Comparison of ENCODE assay signal across 9 mouse cellular contexts in genomic region chr12:8923603-8924002, GRCm38 (mm10). TPM values are rescaled to one million over a fixed set of nuclear protein-coding genes. Genes with fewer than 3 reads are reported as not detected.
DNase-seq lines count a peak whose midpoint lies in the region; ATAC-seq and TF ChIP-seq lines count a peak whose summit lies in the region.
"Had no signal": no experiment of that assay in that cellular context is flagged by ENCODE, and none has a peak within 500 bp of the region (broad histone marks: within the 10 kb centered on the region; RNA-seq: fewer than 3 reads in every experiment).

No protein-coding gene starts in this region.

- TF ChIP-seq CTCF in cerebellum, adult 2 months (IDR thresholded peaks at IDR 0.05; ENCODE audit: borderline replicate concordance, insufficient read depth, low read depth, low read length) = no peak
- no peak for TF ChIP-seq CTCF in testis, adult 2 months (IDR thresholded peaks at IDR 0.05; ENCODE audit: control insufficient read depth, insufficient read depth, insufficient replicate concordance, low read depth, low read length)
- TF ChIP-seq CTCF in stomach, postnatal 0 days (IDR thresholded peaks at IDR 0.05; ENCODE audit: low read depth) = peak; percentile 53

- no peak for TF ChIP-seq POLR2A in cerebellum, adult 2 months (IDR thresholded peaks at IDR 0.05; ENCODE audit: borderline replicate concordance, insufficient read depth, low read length)
- TF ChIP-seq POLR2A in testis, adult 2 months (IDR thresholded peaks at IDR 0.05; ENCODE audit: control insufficient read depth, low read depth, low read length) = no peak
- no peak for TF ChIP-seq POLR2A in limb, embryonic 14.5 days (IDR thresholded peaks at IDR 0.05; ENCODE audit: borderline replicate concordance, extremely low read depth, insufficient read depth, insufficient read length)

- H3K36me3 ChIP-seq in testis, adult 2 months (ENCODE audit: control insufficient read depth, insufficient read depth, low read length) = no peaks in the 10 kb centered on the region; the same call in 1 of the 2 replicates
- H3K36me3 ChIP-seq in limb, embryonic 14.5 days (ENCODE audit: control insufficient read depth, insufficient read depth, low read length) = peaks cover 18% of the 10 kb centered on the region; the same call in 1 of the 2 replicates
- no peaks in the 10 kb centered on the region for H3K36me3 ChIP-seq in stomach, postnatal 0 days (ENCODE audit: control insufficient read depth, insufficient read depth, low read length)

- 30% methylated on average over 2 of the region's 2 CpGs for WGBS in cerebellum, adult 2 months
- 61% methylated on average over 2 of the region's 2 CpGs for WGBS in limb, embryonic 14.5 days
- 27% methylated on average over 2 of the region's 2 CpGs for WGBS in stomach, postnatal 0 days

- no peak for ATAC-seq in limb, embryonic 14.5 days (ENCODE audit: low FRiP score, low read depth)
- ATAC-seq in stomach, postnatal 0 days (ENCODE audit: low FRiP score, low TSS enrichment) = no peak

- no peak for DNase-seq in cerebellum, adult 2 months
- DNase-seq in cerebellum, postnatal 14 days = no peak
- no peak for DNase-seq in testis, postnatal 10 days (ENCODE audit: low spot score)
- no peak for DNase-seq in limb, embryonic 14.5 days (ENCODE audit: low spot score)
- no peak for DNase-seq in stomach, postnatal 0 days (ENCODE audit: low spot score)
- DNase-seq in spleen, postnatal 36 days (ENCODE audit: low spot score in 2 of 2) = no peak
- DNase-seq in spleen, postnatal 10 days (ENCODE audit: low spot score in 2 of 2) = no peak

- TF ChIP-seq EP300 in stomach, postnatal 0 days (optimal IDR thresholded peaks at IDR 0.05) = no peak

- peak overlapping the region; percentile 4 for H3K4me3 ChIP-seq in cerebellum, adult 2 months (replicated peaks; ENCODE audit: insufficient read depth, low read depth, low read length)
- H3K4me3 ChIP-seq in testis, adult 2 months (ENCODE audit: control insufficient read depth, low read depth, low read length) = peak overlapping the region; percentile 74; the same call in 1 of the 2 replicates
- peak overlapping the region; percentile 57 for H3K4me3 ChIP-seq in limb, embryonic 14.5 days (replicated peaks; ENCODE audit: low read length)
- peak overlapping the region; percentile 81 for H3K4me3 ChIP-seq in stomach, postnatal 0 days (ENCODE audit: low read depth, low read length)

- peaks cover 4% of the 10 kb centered on the region for H3K4me1 ChIP-seq in cerebellum, adult 2 months (ENCODE audit: control insufficient read depth, insufficient read depth, low read length)
- H3K4me1 ChIP-seq in testis, adult 2 months (ENCODE audit: control insufficient read depth, insufficient read depth, low read length) = peaks cover 2% of the 10 kb centered on the region; the same call in 1 of the 2 replicates
- peaks cover 28% of the 10 kb centered on the region for H3K4me1 ChIP-seq in limb, embryonic 14.5 days (ENCODE audit: control insufficient read depth, insufficient read depth, low read length)
- 0 out of 2 replicates have a peak, but pooled peaks cover 6% of the 10 kb centered on the region for H3K4me1 ChIP-seq in stomach, postnatal 0 days (replicated peaks; ENCODE audit: control insufficient read depth, insufficient read depth)

- H3K4me2 ChIP-seq in limb, embryonic 14.5 days (replicated peaks; ENCODE audit: low read depth, low read length, severe bottlenecking) = peak overlapping the region; percentile 89
- H3K4me2 ChIP-seq in stomach, postnatal 0 days (replicated peaks; ENCODE audit: low read depth) = peak overlapping the region; percentile 68

- peak overlapping the region; percentile 79 for H3K9ac ChIP-seq in limb, embryonic 14.5 days (ENCODE audit: low read depth, low read length, severe bottlenecking)
- peak overlapping the region; percentile 94 for H3K9ac ChIP-seq in stomach, postnatal 0 days (ENCODE audit: low read length)

- no peaks in the 10 kb centered on the region for H3K27me3 ChIP-seq in cerebellum, adult 2 months (ENCODE audit: control insufficient read depth, insufficient read depth, low read length)
- H3K27me3 ChIP-seq in testis, adult 2 months (ENCODE audit: control insufficient read depth, insufficient read depth, low read length) = no peaks in the 10 kb centered on the region
- H3K27me3 ChIP-seq in limb, embryonic 14.5 days (ENCODE audit: control insufficient read depth, insufficient read depth, low read length) = no peaks in the 10 kb centered on the region
- H3K27me3 ChIP-seq in stomach, postnatal 0 days (ENCODE audit: control insufficient read depth, insufficient read depth, low read length) = no peaks in the 10 kb centered on the region

- H3K27ac ChIP-seq in cerebellum, adult 2 months (ENCODE audit: insufficient read depth, low read length) = no peak overlapping the region
- no peak overlapping the region for H3K27ac ChIP-seq in testis, adult 2 months (ENCODE audit: control insufficient read depth, insufficient read depth, low read depth, low read length)
- H3K27ac ChIP-seq in limb, embryonic 14.5 days (replicated peaks; ENCODE audit: low read depth, low read length) = peak overlapping the region; percentile 9; the same call in 1 of the 2 replicates
- H3K27ac ChIP-seq in stomach, postnatal 0 days (replicated peaks) = peak overlapping the region; percentile 99

- H3K9me3 ChIP-seq in limb, embryonic 14.5 days (ENCODE audit: control insufficient read depth, low read length) = no peaks in the 10 kb centered on the region
- no peaks in the 10 kb centered on the region for H3K9me3 ChIP-seq in stomach, postnatal 0 days (ENCODE audit: control insufficient read depth, low read length)

RNA-seq across cellular contexts. Expression of gene Laptm4a, which starts 2.1 kb away (rescaled TPM):
- polyA plus RNA-seq in cerebellum, adult 2 months (2012; rRNA removed) = 258 and 268 TPM in 2 replicates
- polyA plus RNA-seq in testis, adult 2 months (2012; rRNA removed) = 315 and 383 TPM in 2 replicates
- 619 and 677 TPM in 2 replicates for polyA plus RNA-seq in limb, embryonic 14.5 days (2012; rRNA removed)
- polyA plus RNA-seq in limb, embryonic 14.5 days (2014; fragmentation: Nextera tagmentation; extraction: Ambion mirVana) = 358 and 364 TPM in 2 replicates
- polyA plus RNA-seq in stomach, postnatal 0 days (2015; fragmentation: Nextera tagmentation; extraction: Ambion mirVana) = 299 and 327 TPM in 2 replicates

RNA-seq across cellular contexts. Expression of gene Matn3, which starts 24.1 kb away (rescaled TPM):
- not detected in 2 replicates for polyA plus RNA-seq in cerebellum, adult 2 months (2012; rRNA removed)
- 0.07 and 0.18 TPM in 2 replicates for polyA plus RNA-seq in testis, adult 2 months (2012; rRNA removed)
- 75.9 and 93.4 TPM in 2 replicates for polyA plus RNA-seq in limb, embryonic 14.5 days (2012; rRNA removed)
- polyA plus RNA-seq in limb, embryonic 14.5 days (2014; fragmentation: Nextera tagmentation; extraction: Ambion mirVana) = 30.3 and 34.3 TPM in 2 replicates
- 0.18 and 0.27 TPM in 2 replicates for polyA plus RNA-seq in stomach, postnatal 0 days (2015; fragmentation: Nextera tagmentation; extraction: Ambion mirVana)
- polyA plus RNA-seq: large intestine, adult 2 months had no signal

RNA-seq across cellular contexts. Expression of gene Wdr35, which starts 50.1 kb away (rescaled TPM):
- polyA plus RNA-seq in cerebellum, adult 2 months (2012; rRNA removed) = 14.4 and 15.1 TPM in 2 replicates
- 30.4 and 37.6 TPM in 2 replicates for polyA plus RNA-seq in testis, adult 2 months (2012; rRNA removed)
- polyA plus RNA-seq in limb, embryonic 14.5 days (2012; rRNA removed) = 16.7 and 18.8 TPM in 2 replicates
- 17.8 and 22.3 TPM in 2 replicates for polyA plus RNA-seq in limb, embryonic 14.5 days (2014; fragmentation: Nextera tagmentation; extraction: Ambion mirVana)
- 3.9 and 4.8 TPM in 2 replicates for polyA plus RNA-seq in stomach, postnatal 0 days (2015; fragmentation: Nextera tagmentation; extraction: Ambion mirVana)

Comparison
In these comparisons a context has a peak if more than half of its experiments do, and no peak if none do; other contexts are left out.
1. H3K27ac ChIP-seq: peak in limb, embryonic 14.5 days (single experiment) and stomach, postnatal 0 days (single experiment); none in cerebellum, adult 2 months (single experiment) and testis, adult 2 months (single experiment).
2. H3K4me3 ChIP-seq: peak in every context shown above with its lines; median percentile 81 in stomach, postnatal 0 days; 74 in testis, adult 2 months; 57 in limb, embryonic 14.5 days; 4 in cerebellum, adult 2 months.
3. RNA of gene Matn3, which starts 24.1 kb away (polyA plus RNA-seq): 30.3 to 93.4 TPM in limb, embryonic 14.5 days; 0.18 to 0.27 TPM in stomach, postnatal 0 days, 0.07 to 0.18 TPM in testis, adult 2 months and not detected in cerebellum, adult 2 months; every median in the first group is over 10 times any median in the second.